Mouse (Mus musculus) cerebellum, adult 9-11 months (tissue): ENCODE data around the gene Trip10.
A peak's percentile ranks its signal among the peaks of the same experiment; 100 is the strongest.

Source experiments
- DNase-seq: peaks from one replicate; pipeline ENCODE4 v3.0.0; 2022

Trip10 gene

DNA sequence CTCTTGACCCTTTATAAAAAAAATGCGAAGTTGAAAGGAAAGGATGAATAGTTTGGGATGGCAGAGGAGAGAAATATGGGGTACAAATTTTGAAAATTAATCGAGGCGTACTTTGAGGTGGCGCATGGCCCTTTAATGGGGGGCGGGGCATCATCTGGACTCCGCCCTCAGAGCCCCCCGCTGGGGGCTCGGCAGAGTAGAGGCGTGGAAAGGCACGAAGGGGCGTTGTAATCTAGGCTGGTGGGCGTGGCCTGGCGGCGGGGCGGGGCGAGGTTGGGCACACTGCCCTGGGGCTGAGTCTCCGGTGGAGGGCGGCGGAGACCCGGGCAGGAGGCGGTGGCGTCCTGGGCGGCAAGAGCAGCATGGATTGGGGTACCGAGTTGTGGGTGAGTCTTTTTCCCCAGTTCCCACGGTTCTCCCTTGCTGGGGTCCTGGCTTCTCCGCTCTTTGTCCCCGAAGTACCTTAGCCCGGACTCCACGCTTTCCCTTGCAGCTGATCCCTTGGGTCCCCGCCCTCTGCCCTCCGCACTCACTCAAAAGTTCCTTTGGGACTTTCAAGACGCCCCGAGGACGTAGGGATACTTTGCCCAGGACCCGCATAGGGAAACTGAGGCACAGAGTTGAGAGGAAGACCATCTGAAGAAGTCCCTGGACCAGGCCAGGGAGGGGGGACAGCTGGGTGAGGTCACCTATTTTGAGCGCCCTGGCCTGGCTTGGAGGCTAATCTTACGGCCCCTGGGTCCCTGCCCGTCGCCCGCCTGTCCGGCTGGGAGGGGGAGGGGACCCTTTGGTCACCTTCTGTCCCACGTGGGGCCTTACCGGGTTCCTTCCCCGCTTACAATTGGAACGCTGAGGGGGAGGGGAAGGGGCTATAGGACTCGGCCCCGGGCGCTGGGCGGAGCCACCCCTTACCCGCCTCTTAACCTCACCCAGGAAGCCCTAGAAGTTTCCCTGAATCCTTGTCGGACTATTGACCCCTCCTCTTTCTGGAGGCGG lies at the start of gene Trip10:
Trip10 (plus strand) TSS at position 270 of the 996 bp plus-strand sequence.
- peak; percentile 85 for DNase-seq

DNA sequence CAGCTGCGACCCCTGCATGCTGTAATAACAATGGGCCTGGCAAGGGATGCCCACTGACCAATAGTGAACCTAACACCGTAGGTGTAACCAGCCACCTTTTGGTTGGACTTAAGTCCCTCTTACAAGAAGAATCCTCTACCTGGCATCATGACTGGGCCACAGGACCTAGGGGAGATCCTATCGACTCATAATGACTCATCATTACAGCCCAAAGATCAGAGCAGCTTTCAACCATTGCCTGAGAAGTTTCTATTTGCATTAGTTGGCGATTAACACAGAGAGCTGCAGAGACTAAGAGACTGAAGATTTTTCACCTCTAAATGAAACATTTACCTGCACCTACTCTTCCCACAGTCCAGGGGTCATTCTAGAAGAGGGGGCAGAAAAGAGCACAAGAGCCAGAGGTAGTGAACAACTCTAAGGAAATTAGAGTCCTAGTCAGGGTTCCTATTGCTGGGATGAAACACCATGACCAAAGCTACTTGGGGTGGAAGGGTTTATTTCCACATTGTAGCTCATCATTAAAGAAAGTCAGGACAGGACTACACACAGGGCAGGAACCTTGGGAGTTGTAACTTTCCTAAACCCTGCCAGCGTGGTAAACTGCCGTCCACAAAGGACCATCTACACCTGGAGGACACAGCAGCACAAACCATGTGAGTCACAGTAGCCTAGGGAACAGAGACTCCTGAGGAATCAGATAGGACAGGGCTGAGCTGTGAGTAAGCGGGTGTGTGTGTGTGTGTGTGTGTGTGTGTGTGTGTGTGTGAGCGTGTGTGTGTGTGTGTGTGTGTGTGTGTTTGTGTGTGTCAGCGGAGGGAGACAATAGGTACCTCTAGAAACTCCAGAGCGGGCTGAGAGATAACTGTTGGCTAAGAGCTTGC lies 47.2 kb upstream of the Trip10 start:
- no peak for DNase-seq

DNA sequence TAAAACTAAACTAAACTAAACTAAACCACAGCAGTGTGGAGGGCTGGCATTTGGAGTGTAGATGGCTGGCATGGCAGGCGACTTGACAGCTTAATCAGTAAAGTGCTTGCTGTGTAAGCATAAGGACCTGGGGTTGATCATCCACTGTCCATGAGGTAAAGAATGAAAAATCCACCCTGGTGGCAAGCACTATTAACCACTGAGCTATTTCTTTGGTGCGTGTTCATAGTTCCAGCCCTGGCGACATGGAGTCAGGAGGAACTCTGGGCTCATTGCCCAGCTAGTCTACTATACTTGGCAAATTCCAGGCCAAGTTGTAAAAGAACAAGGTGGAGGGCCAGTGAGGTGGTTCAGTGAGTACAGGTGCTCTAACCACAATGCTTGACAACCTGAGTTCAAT lies 41.3 kb upstream of the Trip10 start:
- no peak for DNase-seq

DNA sequence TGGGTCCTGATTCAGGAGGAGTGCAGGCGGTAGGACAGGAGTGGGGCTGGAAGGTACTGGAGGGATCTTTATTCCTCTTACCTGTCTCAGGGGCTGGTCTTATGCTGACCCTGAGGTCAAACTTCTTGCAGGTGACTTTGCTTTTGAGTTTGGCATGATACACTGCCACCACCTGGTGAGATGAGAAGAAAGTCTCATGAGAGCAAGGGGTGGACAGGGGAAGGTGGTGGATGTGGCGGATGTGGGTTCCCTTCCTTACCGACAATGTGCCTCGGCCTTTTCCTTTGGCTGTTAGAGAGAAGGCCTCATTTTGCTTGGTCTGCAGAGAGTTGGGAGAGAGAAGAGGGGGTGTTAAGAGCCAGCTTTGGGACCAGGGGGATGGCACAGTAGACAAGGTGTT lies 39.9 kb upstream of the Trip10 start:
- DNase-seq = no peak

DNA sequence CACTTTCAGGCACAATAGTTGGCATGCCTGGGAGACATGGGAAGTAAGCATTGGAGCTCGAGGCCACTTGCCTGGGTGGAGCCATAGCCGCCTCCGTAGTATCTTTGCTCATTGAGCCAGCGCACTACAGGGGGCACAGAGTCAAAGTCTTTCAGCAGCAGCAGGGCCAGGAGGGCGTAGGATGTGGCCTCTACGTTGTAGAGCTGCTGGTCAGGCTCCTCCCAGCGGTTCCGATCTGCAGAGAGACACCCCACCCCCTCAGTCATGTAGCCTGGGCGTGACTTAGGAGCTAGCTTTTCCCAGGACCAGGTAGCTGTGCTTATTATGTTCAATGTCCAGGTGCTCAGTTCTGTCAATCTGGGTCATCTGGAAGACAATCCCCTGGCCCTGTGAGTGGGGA lies 37.8 kb upstream of the Trip10 start:
- no peak for DNase-seq

DNA sequence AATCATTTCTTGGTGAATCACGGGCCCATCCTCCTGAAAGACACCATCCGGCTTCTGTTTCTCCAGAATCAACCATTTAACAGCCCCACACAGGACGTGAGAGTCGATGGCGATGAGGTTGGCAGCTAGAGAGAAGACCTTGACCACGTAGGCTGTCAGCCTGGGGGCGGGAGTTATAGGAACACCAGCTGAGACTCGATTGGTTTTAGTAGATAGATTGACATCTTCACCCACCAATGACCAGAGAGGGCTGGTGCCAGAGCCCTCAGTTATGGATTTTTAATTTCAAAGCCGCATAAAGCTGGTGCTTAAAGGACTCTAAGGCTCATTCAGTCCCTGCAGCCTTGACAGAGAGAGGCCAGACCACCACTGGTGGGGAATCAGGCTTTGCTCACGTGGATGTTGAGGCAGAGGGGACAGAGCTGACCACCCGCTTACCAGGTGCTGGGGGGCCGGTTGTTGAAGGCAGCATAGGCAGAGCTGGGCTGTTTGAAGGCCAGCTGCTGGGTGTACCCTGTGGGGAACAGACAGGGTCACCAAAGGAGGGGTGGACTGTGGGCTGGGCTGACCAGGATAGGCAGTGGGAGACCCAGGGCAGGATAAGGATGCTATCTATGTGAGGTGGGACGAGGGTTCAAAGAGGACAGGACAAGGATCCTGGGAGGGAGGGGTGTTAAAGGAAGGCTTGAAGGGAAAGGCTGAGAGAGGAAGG lies 34.4 kb upstream of the Trip10 start:
- DNase-seq = no peak

DNA sequence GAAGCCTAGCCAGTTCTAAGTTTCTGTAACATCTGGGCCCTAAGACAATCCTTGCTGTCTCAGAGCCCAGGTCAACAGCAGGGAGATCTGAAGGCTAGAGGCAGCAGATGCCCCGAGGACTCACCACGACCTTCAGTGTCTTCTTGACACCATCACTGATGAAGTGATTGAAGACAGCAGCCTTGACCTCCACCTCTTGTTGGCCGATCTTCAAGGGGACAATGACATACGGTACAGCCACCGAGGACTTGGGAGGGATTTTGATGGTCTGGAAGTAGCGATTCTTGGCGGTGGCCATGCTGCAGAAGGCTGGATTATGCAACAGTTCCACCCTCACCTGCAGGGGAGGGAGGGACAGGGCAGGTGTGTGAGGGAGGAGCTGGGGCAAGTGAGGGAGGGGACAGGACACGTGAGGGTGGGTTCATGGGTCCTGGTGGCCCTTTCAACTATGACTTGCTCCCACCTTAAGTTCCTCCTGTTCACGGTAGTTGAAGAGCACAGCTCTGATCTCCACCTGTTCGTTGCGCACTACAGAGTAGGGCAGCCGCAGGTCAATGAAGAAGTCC lies 30.8 kb upstream of the Trip10 start:
- DNase-seq = no peak

DNA sequence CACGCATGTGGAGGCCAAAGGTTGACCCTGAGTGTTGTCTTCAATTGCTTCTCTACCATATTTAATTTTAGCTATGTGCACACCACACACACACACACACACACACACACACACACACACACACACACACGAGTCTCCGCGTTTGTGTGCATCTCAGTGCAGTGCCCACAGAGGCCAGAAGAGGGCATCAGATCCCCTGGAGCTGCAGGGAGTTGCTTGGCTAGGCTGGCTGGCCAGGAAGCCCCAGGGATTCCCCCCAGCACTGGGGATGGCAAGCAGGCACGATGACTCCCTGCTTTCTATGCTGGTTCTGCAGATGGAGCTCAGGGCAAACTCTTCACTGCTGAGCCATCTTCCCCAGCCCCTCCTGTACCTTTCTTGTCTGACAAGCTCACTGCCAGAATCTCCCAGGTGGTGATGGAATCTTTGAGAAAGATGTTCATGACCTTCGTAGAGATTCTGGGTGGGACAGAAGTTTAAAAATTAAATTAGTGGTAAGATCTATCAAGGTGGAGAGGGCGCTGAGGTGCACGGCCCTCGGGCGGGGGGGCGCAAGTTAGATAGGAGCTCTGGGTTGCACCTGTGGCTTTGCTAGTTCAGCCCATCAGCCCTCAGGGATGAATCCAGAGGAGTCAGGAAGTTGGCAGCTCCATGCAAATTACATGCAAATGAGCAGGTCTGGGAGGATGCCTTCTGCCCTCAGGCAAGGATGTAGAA lies 29.9 kb upstream of the Trip10 start:
- peak; percentile 43 for DNase-seq

DNA sequence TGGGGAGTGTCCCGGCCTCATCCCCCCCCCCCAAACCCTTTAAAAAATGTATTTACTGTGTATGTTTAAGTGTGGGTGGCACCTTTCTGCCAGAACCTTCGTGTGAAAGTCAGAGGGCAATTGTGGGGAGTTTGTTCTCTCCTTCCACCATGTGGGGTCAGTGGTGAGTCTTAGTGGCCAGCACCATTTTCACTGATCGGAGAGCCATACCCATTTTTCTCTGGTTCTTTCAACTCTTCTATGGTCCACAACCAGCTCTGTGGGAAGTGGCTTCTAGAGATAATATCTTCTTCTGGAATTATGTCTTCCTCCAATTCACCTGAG lies 29.4 kb upstream of the Trip10 start:
- DNase-seq = no peak

DNA sequence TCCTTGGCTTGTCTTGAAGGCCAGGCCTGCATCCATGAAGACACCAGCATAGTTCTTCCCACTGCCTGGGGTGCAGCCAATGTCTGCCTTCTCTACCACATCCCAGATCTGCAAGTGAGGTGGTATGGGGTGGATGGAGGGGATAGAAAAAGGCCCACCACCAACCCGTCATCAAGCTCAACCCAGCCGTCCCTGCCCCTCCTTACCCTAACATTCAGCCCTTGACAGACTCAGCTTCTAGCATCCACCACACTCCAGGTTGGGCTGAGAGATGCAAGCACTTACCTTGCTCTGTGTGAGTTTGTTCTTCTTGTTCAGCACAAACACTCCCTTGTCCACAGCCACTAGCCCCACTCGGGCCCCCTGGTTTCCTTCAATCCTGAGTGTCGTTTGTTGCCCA lies 27.3 kb upstream of the Trip10 start:
- DNase-seq = no peak

DNA sequence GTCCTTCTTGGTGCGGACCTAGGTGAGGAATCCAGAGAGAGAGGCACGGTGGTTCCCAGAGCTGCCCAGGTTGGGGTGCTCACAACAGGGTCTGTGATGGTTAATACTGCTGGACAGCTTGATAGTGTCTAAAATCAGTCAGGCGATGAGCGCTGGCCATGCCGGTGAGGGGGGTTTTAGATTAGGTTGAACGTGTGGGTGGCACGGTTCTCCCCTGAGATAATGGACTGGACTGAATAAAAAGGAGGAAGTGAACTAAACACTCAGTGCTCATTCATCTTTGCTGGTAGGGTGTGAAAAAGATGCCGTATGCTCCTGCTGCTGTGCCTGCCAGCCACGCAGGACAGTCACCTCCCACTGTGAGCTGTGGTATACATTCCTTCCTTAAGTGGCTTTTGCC lies 25.9 kb upstream of the Trip10 start:
- DNase-seq = no peak

DNA sequence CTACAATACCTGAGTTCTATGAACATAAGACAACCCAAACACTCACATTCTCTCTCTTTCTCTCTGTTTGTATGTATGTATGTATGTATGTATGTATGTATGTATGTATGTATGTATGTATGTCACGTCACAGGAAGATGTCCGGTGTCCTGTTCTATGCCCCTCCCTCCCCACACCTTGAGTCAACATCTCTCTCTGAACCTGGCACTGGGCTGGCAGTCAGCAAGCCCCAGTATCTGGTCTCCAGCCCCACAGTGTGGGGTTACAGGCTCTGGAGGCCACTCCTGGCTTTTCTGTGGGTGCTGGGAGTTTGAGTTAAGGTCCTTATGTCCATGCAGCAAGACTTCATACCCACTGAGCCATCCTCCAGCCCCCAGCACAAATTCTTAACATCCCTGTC lies 21.8 kb upstream of the Trip10 start:
- DNase-seq = no peak

DNA sequence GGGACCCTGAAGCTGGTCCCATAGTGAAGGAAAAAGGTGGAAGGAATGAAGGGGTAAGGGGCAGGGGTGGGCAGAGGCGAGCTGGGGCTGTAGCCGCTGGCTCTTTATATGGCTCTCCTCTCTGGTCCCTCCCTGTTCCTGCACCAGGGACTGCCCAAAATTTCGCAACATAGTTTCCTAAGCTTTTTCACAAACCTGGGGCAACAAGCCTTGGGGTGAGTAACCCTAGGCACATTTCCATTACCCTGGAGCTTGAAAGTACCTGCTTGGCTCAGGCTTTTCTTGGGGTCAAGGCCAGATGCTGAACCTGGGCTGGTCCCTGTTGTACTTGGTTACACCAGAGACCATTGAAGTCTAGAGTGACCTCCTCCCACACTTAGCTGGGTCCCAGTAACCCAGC lies 21.2 kb upstream of the Trip10 start, which contains the start of gene C3:
C3 (minus strand) TSS at position 123 of the 400 bp plus-strand sequence.
- no peak for DNase-seq

DNA sequence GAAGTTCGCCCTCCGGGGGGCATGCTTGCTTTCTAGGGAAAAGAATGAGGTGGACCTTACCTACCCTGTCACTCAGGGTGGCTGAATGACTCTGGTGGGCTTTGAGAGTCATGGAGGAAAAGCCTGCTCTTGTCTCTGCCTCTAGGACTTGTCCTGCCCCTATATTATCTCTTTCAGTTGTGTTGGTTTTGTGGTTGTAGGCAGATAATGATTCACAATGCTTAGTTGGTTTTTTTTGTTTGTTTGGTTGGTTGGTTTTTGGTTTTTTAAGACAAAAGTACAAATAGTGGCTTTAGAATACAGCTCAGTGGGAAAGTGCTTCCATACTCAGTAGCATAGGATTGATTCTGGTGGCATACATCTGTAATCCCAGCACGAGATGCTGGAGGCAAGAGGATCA lies 20.4 kb upstream of the Trip10 start:
- no peak for DNase-seq

DNA sequence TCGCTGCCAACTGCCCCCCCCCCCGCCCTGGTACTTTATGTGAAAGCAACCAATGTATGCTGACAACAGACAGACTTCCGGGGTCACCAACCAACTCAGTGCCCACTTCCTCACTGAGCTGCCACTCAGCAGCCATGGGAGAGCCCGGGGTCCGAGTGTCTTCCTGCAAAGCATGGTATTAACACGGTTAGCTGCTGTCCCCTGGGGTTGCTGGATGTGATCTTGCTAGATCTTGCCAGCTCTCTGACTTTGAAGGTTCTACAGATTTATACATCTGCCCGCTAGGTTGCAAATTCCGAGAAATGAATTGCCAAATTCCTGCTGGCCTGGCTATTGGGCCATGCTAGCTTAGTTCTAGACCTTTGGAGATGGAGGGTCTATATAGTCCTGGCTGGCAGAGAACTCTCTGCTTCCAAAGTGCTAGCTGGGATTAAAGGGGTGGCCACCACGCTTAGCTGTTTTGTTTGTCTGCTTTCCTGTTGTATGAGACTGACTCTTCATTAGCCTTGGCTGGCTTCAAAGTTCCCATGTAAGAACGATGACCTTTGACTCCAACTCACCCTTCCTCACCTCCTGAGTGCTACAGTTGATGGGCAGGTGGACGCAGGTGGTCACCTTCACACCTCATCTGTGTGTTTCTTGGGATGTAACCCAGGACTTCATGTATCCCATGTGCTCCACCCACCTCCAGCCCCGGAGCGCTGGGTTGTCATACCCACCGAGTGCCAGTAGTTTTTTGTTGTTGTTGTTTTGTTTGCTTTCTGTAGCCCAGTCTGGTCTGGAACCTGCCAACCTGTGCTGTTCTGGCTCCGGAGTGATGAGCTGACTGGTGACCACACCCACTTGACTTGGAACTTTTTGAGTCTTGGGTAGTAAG lies 19.2 kb upstream of the Trip10 start:
- DNase-seq = no peak

DNA sequence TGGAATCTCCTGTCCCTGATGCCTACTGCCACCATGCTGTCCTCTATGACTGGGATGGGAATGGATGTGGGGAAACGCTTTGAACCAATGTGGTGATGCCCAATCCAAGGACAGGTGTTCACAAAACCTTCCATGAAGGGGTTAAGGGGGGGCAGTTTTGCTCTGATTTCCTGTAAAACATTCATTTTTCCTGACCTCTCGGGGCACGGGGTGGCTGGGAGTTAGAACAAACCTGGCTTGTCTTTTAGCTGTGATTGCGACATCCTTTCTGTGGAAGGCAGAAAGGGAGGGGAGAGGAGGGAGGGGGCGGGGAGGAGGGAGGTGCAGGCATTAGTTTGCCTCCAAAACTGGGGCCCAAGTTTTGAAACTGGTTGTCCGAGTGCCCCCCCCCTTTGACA lies 18.5 kb upstream of the Trip10 start:
- DNase-seq = no peak

DNA sequence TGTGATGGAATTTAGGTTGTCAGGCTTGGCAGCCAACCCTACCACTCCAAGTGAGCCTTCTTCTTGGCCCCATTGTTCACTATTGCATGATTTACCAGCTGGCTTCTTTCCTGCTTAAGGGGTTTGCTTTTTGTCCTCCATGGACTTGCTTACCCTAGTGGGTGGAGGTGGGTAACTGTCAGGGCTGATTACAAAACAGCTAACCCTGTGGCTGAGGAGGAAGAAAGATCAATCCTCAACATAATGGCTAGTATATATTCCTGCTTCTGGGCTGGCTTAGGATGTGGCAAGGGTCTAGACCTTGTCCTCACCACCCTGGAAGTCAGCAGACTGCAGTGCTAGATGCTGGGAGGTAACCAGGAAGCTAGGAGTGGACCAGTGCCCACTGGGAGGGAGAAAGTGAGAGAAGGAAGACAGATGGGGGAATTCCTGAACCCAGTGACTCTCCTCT lies 17.9 kb upstream of the Trip10 start:
- no peak for DNase-seq

DNA sequence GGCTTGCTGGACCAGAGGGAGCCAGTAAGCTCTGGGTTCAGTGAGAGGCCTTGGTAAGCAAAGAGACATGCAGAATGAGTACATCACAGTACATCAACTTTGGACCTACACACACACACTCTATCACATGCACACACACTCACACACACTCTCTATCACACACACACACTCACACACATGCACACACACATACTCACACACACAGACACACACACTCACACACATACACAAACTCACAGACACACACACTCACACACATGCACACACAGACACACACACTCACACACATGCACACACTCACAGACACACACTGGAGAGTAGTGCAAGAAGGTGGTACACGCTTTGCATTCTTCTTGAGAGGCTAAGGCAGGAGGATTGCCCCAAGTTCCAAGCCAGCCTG lies 17.1 kb upstream of the Trip10 start:
- no peak for DNase-seq

DNA sequence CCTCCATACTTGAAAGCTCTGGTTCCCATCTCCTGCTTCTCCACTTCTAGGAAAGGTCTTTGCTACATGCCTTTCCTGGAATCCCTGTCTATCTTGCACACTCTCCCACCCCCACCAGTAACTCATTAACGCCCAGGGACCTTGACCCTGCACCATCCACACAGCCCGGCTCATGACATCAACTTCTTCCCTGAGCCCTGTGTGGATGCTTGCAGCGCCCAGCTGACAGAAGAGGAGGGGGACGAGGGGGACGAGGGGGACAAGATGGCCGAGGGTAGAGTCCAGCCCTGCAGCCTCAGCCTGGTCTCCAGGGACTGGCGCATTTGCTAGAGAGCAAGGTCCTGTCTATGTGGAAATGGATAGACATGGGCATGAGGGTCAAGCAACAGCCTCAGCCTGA lies 16.2 kb upstream of the Trip10 start:
- no peak for DNase-seq

DNA sequence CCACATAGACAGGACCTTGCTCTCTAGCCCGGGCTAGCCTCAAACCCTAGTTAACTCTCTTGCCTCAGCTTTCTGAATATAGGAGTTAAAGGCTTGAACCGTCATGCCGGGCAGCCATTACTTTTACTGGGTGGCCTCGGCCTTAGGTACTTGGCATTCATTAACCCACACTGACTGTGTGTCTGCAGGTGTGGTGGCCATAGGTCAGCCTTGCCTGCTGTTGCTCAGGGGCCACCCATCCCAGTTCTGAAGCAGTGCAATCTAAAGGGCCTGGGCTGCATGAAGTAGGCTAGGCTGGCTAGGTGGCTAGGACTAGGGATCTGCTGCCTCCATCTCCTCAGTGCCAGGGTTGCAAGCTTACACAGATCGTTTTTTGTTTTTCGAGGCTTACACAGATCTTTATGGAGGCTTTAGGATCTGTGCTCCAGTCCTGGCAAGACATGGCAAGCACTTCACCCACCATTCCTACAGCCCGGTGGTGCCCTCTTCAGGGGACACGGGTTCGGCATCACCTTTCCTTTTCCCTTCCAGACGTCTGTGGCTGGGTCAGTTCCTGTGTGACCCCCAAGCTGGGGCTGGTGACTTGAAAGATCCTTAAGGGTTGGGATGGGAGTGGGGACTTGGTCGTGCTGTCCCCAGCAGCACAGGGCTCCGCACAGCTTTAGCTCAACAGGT lies 14.9 kb upstream of the Trip10 start:
- no peak for DNase-seq
